Mouse (Mus musculus): ENCODE data around the gene Crim1. TPM values are rescaled to one million over a fixed set of nuclear protein-coding genes. Genes with fewer than 3 reads are reported as not detected.

Crim1 gene
- polyA plus RNA-seq, 1 experiment, result 0.10 TPM

GRCm38 (mm10) chr17:78321216-78321835 is 121.3 kb downstream of the Crim1 start:
- Histone ChIP-seq H3K27me3 (ENCODE audit: control insufficient read depth) (no peaks in the 10 kb centered on the region), H3K9me3 (ENCODE audit: control insufficient read depth, low read length) (no peaks in the 10 kb centered on the region), H3K4me3 (replicated peaks) (no peak overlapping the region), H3K36me3 (ENCODE audit: control insufficient read depth) (no peaks in the 10 kb centered on the region; the same call in 1 of the 2 replicates), H3K4me1 (ENCODE audit: control insufficient read depth) (peaks cover 41% of the 10 kb centered on the region)
- TF ChIP-seq TAL1 (IDR thresholded peaks at IDR 0.05; ENCODE audit: low read length) (no peak), GATA1 (IDR thresholded peaks at IDR 0.05; ENCODE audit: low read length) (no peak)

- Histone ChIP-seq H3K27me3 (ENCODE audit: control insufficient read depth) (no peaks in the 10 kb centered on the region), H3K4me3 (replicated peaks) (no peak overlapping the region), H3K9me3 (ENCODE audit: control insufficient read depth, low read length) (no peaks in the 10 kb centered on the region), H3K4me1 (ENCODE audit: control insufficient read depth) (peaks cover 52% of the 10 kb centered on the region), H3K36me3 (ENCODE audit: control insufficient read depth) (no peaks in the 10 kb centered on the region; the same call in 1 of the 2 replicates)
- TF ChIP-seq TAL1 (IDR thresholded peaks at IDR 0.05; ENCODE audit: low read length) (no peak), GATA1 (IDR thresholded peaks at IDR 0.05; ENCODE audit: low read length) (no peak)
These were observed 122.6 kb downstream of the Crim1 start for GRCm38 (mm10) chr17:78322369-78323335.

GRCm38 (mm10) chr17:78325761-78326332 is 125.8 kb downstream of the Crim1 start:
- no peak for TF ChIP-seq TAL1 (IDR thresholded peaks at IDR 0.05; ENCODE audit: low read length)
- TF ChIP-seq GATA1 (IDR thresholded peaks at IDR 0.05; ENCODE audit: low read length), result no peak
- H3K4me3 ChIP-seq (replicated peaks), result no peak overlapping the region
- H3K4me1 ChIP-seq (ENCODE audit: control insufficient read depth), result peaks cover 60% of the 10 kb centered on the region
- no peaks in the 10 kb centered on the region; the same call in 1 of the 2 replicates for H3K36me3 ChIP-seq (ENCODE audit: control insufficient read depth)
- no peaks in the 10 kb centered on the region for H3K9me3 ChIP-seq (ENCODE audit: control insufficient read depth, low read length)
- H3K27me3 ChIP-seq (ENCODE audit: control insufficient read depth), result no peaks in the 10 kb centered on the region

GRCm38 (mm10) chr17:78326381-78326780 is 126.3 kb downstream of the Crim1 start:
- H3K27me3 ChIP-seq (ENCODE audit: control insufficient read depth), result no peaks in the 10 kb centered on the region
- no peaks in the 10 kb centered on the region; the same call in 1 of the 2 replicates for H3K36me3 ChIP-seq (ENCODE audit: control insufficient read depth)
- H3K4me3 ChIP-seq (replicated peaks), result no peak overlapping the region
- no peak for TF ChIP-seq GATA1 (IDR thresholded peaks at IDR 0.05; ENCODE audit: low read length)
- no peak for TF ChIP-seq TAL1 (IDR thresholded peaks at IDR 0.05; ENCODE audit: low read length)
- peaks cover 60% of the 10 kb centered on the region for H3K4me1 ChIP-seq (ENCODE audit: control insufficient read depth)
- H3K9me3 ChIP-seq (ENCODE audit: control insufficient read depth, low read length), result no peaks in the 10 kb centered on the region

GRCm38 (mm10) chr17:78327187-78327586 is 127.1 kb downstream of the Crim1 start:
- H3K9me3 ChIP-seq (ENCODE audit: control insufficient read depth, low read length), result no peaks in the 10 kb centered on the region
- peaks cover 60% of the 10 kb centered on the region for H3K4me1 ChIP-seq (ENCODE audit: control insufficient read depth)
- H3K4me3 ChIP-seq (replicated peaks), result no peak overlapping the region
- TF ChIP-seq TAL1 (IDR thresholded peaks at IDR 0.05; ENCODE audit: low read length), result no peak
- peak; percentile 15; the same call in 1 of the 2 replicates for TF ChIP-seq GATA1 (IDR thresholded peaks at IDR 0.05; ENCODE audit: low read length)
- H3K27me3 ChIP-seq (ENCODE audit: control insufficient read depth), result no peaks in the 10 kb centered on the region
- no peaks in the 10 kb centered on the region; the same call in 1 of the 2 replicates for H3K36me3 ChIP-seq (ENCODE audit: control insufficient read depth)

- Histone ChIP-seq H3K36me3 (ENCODE audit: control insufficient read depth) (no peaks in the 10 kb centered on the region; the same call in 1 of the 2 replicates), H3K4me3 (replicated peaks) (peak overlapping the region; percentile 21), H3K4me1 (ENCODE audit: control insufficient read depth) (peaks cover 61% of the 10 kb centered on the region), H3K9me3 (ENCODE audit: control insufficient read depth, low read length) (no peaks in the 10 kb centered on the region), H3K27me3 (ENCODE audit: control insufficient read depth) (no peaks in the 10 kb centered on the region)
- TF ChIP-seq GATA1 (IDR thresholded peaks at IDR 0.05; ENCODE audit: low read length), result peak; percentile 57
- TF ChIP-seq TAL1 (IDR thresholded peaks at IDR 0.05; ENCODE audit: low read length), result peak; percentile 67
These were observed 128.2 kb downstream of the Crim1 start for GRCm38 (mm10) chr17:78328287-78328686.

GRCm38 (mm10) chr17:78331438-78331837 is 131.4 kb downstream of the Crim1 start:
- Histone ChIP-seq H3K36me3 (ENCODE audit: control insufficient read depth) (no peaks in the 10 kb centered on the region), H3K9me3 (ENCODE audit: control insufficient read depth, low read length) (no peaks in the 10 kb centered on the region), H3K4me3 (replicated peaks) (no peak overlapping the region), H3K4me1 (ENCODE audit: control insufficient read depth) (peaks cover 50% of the 10 kb centered on the region), H3K27me3 (ENCODE audit: control insufficient read depth) (no peaks in the 10 kb centered on the region)
- TF ChIP-seq GATA1 (IDR thresholded peaks at IDR 0.05; ENCODE audit: low read length) (no peak), TAL1 (IDR thresholded peaks at IDR 0.05; ENCODE audit: low read length) (no peak)

GRCm38 (mm10) chr17:78333275-78333674 is 133.2 kb downstream of the Crim1 start:
- TF ChIP-seq GATA1 (IDR thresholded peaks at IDR 0.05; ENCODE audit: low read length) (no peak), TAL1 (IDR thresholded peaks at IDR 0.05; ENCODE audit: low read length) (no peak)
- no peaks in the 10 kb centered on the region for H3K27me3 ChIP-seq (ENCODE audit: control insufficient read depth)
- H3K4me1 ChIP-seq (ENCODE audit: control insufficient read depth), result peaks cover 32% of the 10 kb centered on the region
- H3K9me3 ChIP-seq (ENCODE audit: control insufficient read depth, low read length), result no peaks in the 10 kb centered on the region
- H3K4me3 ChIP-seq (replicated peaks), result no peak overlapping the region
- H3K36me3 ChIP-seq (ENCODE audit: control insufficient read depth), result no peaks in the 10 kb centered on the region

GRCm38 (mm10) chr17:78335250-78335649 is 135.2 kb downstream of the Crim1 start:
- H3K4me3 ChIP-seq (replicated peaks), result no peak overlapping the region
- H3K27me3 ChIP-seq (ENCODE audit: control insufficient read depth), result no peaks in the 10 kb centered on the region
- H3K36me3 ChIP-seq (ENCODE audit: control insufficient read depth), result no peaks in the 10 kb centered on the region
- peaks cover 18% of the 10 kb centered on the region for H3K4me1 ChIP-seq (ENCODE audit: control insufficient read depth)
- no peaks in the 10 kb centered on the region for H3K9me3 ChIP-seq (ENCODE audit: control insufficient read depth, low read length)
- TF ChIP-seq TAL1 (IDR thresholded peaks at IDR 0.05; ENCODE audit: low read length) (no peak), GATA1 (IDR thresholded peaks at IDR 0.05; ENCODE audit: low read length) (no peak)

Data from erythroblast, embryonic 14.5 days (primary cell).